Mouse (Mus musculus) R1 (cell line): ENCODE data around the gene Gm20388.
A peak's percentile ranks its signal among the peaks of the same experiment; 100 is the strongest.

Source experiments
- DNase-seq: peaks from one replicate; pipeline ENCODE4 v3.0.0-alpha.2; 2018; ENCODE audit warnings: low read depth, low spot score

Gene Gm20388

GRCm38 (mm10) chr8:119958076-119958475 is 47.4 kb downstream of the Gm20388 start:
- no peak for DNase-seq

DNA sequence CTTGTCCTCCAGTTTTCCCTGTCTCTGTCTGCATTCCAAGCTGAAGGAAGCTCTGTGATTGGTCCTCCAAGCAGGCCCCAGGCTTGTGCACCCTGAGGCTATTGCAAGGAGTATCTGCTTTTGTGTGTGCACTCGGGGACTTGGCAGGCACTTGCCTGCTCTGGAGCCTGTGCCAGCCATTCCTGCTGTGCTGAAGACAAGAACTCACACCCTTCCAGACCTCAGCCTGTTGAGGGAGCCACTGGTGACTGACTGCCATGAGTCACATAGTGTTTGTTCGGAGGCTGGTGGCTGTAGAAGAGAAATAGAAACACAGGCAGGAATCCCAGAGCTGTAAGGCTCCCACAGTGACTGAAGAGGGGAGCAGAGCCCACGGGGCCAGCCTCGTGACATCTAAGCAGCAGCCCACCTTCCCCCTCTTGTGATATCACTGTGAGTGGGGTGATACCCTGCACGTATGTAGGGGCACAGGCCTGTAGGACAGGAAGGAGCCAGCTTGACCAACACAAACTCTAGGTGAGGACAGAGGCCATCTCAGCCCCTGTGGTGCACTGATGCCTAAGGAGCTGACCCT is 50.0 kb downstream of the Gm20388 start:
- no peak for DNase-seq

DNA sequence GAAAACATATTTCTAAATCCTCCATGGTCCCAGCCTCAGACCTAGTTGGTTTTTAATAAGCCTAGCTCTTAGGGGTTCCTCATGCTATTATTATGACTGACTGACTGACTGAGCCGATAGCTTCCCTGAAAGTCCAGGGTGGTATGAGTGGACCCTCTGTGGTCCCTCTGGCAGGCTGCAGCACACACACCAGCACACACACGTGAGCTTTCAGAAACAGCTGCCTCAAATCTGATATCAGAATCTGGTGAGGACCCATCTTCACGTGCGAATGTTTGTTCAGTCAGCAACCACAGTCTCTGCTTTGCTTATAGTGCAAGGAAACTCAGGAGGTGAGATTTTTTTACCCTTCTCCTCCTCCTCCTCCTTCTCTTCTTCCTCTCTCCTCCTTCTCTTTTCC is 54.2 kb downstream of the Gm20388 start:
- DNase-seq, result no peak

GRCm38 (mm10) chr8:119967435-119967834 is 56.8 kb downstream of the Gm20388 start:
- peak; percentile 54 for DNase-seq

GRCm38 (mm10) chr8:119970169-119970568 is 59.5 kb downstream of the Gm20388 start:
- DNase-seq, result no peak

DNA sequence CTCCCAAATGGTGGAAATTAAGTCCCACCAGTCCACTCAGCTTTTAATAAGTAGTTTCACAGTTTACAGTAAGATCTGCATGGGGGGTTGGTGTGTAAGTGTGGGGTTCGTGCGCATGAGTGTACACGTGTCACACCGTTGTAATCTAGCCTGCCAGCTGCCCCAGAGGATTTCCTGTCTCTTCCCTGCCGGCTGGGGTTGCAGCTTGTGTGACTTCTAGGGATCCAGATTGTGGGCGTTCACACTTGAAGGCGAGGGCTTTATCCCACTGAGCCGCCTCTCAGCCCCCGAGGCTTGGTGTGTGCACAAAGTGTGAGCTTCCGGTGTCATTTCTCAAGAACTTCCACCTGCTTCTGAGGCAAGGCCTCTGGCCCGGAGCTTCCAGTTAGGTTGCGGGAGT is 61.9 kb downstream of the Gm20388 start:
- DNase-seq, result no peak

- no peak for DNase-seq
Measured at GRCm38 (mm10) chr8:119978770-119979381, 68.2 kb downstream of the Gm20388 start.

GRCm38 (mm10) chr8:119981253-119981652 is 70.6 kb downstream of the Gm20388 start:
- no peak for DNase-seq

DNA sequence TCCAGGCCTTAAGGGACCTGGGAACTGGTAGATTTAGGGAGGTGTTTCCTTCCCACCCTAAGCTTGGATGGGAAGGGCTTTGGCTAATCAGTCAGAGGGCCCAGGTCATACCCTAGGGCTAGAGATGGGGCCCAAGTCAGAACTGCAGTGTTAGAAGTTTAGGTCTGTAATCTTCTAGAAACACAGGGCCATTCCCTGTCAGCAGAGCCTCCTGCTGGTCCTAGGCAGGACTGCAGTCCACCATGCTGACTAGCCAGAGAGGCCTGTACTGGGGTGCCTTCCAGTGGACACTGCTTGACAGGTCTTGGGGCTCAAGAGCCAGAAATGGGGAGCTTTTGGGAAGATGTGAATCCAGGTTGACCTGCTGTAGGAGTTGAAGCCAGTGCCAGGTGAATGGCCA is 73.4 kb downstream of the Gm20388 start:
- DNase-seq, result peak; percentile 32

DNA sequence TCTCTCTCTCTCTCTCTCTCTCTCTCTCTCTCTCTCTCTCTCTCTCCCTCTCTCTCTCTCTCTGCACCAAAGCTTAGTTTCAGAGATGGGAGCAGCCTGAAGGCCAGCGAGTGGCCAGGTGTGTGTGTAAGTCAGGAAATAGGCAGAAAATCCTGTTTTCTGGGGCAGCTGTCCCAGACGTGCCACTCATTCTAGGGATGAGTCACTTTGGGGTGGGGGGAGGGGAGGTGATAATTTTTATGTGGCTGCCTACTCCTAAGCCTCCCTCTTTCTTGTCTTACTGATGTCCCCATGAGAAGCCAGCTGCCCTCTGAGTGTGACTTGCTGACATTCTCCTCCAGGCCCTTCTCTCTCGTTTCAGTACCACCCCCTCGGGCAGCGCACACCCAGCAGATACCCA is 75.5 kb downstream of the Gm20388 start:
- DNase-seq, result no peak

DNA sequence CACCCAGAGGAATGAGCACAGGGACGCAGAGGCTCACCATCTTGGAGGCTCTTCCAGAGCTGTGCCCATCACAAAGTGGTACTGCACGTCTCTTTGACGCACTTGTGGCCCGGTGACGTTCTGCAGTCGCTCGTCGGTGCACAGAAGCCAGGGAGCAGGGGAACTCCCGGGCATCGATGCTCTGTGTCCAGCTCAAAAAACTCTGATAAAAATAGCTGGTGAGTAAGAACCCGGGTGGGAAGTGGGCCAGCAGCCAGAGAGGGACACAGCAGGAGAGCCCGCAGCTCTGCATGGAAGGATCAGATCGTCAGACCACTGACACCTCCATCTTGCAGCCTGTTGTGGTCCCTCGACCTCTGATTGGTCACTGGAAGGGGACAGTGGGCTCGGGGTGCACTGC is 77.4 kb downstream of the Gm20388 start:
- no peak for DNase-seq

GRCm38 (mm10) chr8:119992249-119992648 is 81.6 kb downstream of the Gm20388 start, which contains the start of gene Crispld2:
Gene Crispld2, plus strand, starts transcription at chr8:119992438.
- peak; percentile 91 for DNase-seq

DNA sequence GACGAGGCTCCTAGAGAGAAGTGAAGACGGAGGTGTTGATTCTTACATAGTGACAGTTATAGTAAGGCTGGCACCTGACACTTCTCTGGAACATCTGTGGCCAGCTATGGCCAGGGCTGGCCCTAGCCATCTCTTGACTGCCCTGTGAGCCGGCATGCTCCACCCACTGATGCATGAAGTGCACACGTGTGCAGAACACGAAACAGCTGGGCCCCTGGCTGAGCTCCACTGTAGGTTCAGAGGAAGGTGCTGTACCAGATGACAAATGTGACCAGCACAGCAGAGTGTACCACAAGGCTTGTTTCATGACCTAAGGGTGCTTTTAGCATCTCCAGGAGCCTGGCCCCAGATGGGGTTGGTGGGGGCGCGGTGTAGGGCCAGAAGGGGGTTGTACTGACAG is 83.5 kb downstream of the Gm20388 start:
- DNase-seq, result no peak

DNA sequence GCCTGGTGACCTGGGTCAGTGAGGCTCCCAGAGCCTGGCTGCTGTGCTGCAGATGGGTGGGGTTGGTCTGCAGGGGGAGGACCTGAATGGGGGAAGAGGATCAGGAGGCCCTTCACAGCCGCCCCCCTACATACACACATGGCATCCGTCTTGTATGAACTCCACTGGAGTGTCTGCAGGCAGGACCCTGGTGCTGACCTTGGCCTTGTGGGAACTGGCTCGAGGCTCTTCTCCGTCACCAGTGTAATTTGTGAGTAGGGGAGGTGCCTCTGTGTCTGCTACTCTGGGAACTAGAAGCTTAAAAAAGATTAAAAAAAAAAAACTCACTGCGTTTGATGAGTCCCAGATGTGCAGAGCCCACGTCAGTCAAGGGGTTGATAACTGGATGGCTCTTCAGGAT is 83.9 kb downstream of the Gm20388 start:
- no peak for DNase-seq

GRCm38 (mm10) chr8:119997266-119997665 is 86.6 kb downstream of the Gm20388 start:
- no peak for DNase-seq

DNA sequence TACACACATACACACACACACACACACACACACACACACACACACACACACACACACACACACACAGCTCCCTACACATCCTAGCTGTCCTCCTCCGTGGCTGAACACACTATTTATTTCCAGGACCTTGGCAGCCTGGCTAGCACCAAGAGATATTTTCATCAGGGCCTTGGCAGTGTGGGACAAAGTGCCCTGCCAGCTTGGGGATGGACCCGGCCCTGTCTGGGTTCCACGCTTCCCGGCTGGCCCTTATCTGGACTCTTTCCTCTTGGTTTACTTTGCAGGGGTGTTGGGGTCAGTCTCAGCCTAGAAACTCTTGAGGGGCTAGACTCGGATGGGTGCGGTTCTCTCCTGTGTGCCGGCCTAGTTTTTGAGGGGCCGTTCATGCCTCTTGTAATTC is 89.8 kb downstream of the Gm20388 start:
- DNase-seq, result no peak

GRCm38 (mm10) chr8:120001712-120002111 is 91.1 kb downstream of the Gm20388 start:
- DNase-seq, result peak; percentile 62

DNA sequence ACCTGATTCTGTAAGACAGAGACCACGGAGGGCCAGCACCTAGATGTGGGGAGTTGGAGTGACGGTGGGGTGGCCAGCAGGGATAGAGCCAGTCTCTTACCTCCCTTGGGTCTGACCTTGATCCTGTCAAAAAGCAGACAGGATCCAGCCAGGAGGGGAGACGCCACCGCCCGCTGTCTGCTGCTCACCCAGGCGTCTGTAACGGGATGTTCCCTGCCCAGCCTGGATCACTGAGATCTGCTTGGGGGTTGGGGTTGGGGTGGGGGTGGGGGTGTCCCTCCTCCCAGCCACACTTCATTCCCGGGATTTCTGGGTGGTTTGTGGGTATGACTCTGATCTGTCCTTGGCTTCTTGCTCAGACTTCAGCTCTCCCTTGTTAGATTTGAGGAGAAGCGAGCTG is 91.7 kb downstream of the Gm20388 start:
- no peak for DNase-seq

DNA sequence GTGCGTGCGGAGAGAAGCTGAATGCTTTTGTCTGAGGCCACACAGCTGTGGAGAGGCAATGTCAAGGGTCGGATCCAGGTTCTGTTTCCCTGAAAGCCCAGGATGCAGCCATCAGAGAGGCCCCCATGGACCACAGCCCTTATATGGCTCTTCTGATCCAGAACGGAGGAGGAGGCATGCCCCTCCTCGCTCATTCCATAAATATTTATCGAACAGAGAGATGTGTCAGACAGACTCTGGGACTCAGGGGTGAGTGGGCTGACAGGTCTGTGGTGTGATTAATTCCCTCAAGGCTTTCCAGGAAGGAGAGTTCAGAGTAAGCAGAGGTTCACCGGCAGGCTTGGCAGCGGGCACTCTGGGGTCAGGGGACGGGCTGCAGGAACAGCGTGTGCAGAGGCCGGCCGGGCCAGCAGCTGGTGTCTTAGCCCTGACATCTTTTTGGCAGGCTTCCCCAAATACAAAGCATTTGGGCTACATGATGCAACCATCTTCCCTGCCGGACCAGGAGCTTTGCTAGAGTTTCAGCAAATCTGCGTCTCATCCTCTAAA is 93.6 kb downstream of the Gm20388 start:
- DNase-seq, result no peak

DNA sequence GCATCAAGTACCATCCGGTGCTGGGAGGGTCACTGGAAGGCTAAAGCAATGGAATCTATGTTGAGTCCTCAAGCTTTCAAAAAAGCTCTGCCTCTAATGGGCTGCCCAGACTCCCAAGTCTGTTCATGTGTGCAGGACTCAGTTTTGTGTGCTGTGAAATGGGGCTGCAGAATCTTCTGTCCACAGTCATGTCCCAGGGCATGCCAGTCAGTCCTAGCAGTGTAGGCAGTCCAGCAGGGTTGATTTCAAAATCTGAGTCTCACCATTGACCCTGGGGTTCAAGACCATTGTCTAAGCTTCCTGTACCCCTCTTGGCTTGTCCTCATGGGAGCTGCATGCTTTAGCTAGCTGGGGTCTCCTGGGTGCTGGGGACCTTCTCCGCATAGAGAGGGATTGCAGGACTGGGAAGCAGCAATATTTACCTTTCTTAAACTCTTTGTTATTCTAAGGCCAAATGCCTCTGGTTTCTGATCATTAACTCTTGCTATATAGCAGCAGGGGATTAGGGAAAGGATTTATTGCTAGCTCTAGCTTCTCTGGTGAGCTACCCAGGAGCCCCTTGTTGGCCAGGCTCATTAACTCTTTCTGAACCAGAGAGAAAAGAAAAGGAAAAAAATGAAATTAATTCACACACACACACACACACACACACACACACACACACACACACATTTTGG is 94.2 kb downstream of the Gm20388 start:
- no peak for DNase-seq

DNA sequence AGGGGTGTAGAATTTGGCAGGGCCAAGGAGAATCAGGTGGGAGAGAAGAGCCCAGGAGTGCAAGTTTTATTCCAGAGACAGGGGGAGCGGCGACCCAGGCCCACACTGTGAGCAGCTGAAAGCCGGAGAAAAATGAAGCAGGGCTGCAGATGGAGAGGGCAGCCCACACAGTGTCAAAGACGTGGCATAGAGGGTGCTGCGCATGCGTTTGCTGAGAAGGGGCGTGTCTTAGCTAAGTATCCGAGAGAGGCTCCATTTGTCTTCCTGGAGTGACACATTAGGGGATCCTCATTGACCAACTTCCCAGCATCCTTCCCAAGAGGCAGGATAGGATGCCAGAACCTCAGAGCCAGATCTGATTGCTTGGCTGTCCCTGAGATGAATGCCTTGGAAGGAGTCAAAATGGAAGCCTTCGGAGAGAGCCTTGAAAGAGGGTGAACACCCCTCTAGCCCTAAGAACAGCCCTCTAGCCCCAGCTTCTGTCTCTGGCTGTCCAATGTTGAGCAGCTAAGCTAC is 96.1 kb downstream of the Gm20388 start:
- peak; percentile 73 for DNase-seq

DNA sequence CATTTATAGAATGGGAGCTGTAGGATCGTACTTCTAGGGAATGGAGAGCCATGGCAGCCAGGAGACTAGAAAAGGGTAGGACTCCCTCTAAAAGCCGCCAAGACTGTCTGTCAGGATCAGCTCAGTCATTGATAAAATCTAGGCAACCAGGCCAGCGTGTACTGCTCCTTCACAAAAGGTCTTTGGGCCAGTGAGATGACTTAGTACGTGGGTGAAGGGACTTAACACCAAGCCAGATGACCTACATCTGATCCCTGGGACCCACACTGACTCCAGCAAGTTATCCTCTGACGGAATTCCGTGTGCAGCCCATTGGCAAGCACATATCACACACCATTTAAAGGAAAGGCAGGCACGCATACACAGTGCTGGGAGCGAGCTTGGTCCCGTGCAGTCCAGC is 96.5 kb downstream of the Gm20388 start:
- no peak for DNase-seq

- no peak for DNase-seq
Measured at GRCm38 (mm10) chr8:120009284-120009683, 98.6 kb downstream of the Gm20388 start.
